Mouse (Mus musculus) intestine, embryonic 16.5 days (tissue): ENCODE data around the gene Col11a2. TPM values are rescaled to one million over a fixed set of nuclear protein-coding genes. Genes with fewer than 3 reads are reported as not detected.
"Not testable (repeated sequence)": the region's sequence is repeated elsewhere in the genome, so short reads cannot be mapped to it uniquely, and the experiment has no call there.

ENCODE experiments used
- ATAC-seq: fragments of 200-750 bp; cut with Nextera tagmentation; 2 replicates; pipeline ENCODE4 v1.8.0; 2017; ENCODE audit warnings: moderate TSS enrichment, moderate library complexity
- H3K27ac ChIP-seq: fragments of 300-500 bp; sonication (generic); 2 replicates; pipeline ENCODE4 v1.5.1; 2014; ENCODE audit warnings: mild to moderate bottlenecking, low read length
- H3K27me3 ChIP-seq: fragments of 300-500 bp; sonication (generic); replicated peaks from 2 replicates; pipeline ENCODE4 v1.6.1; 2014; ENCODE audit warnings: low read length, control low read depth, mixed read lengths; ENCODE audit not compliant: control insufficient read depth, insufficient read depth
- H3K36me3 ChIP-seq: fragments of 300-500 bp; sonication (generic); 2 replicates; pipeline ENCODE4 v1.6.1; 2014; ENCODE audit warnings: low read length, control low read depth; ENCODE audit not compliant: control insufficient read depth, insufficient read depth
- H3K4me1 ChIP-seq: fragments of 300-500 bp; sonication (generic); 2 replicates; pipeline ENCODE4 v1.6.1; 2014; ENCODE audit warnings: low read length, control low read depth, mixed read lengths; ENCODE audit not compliant: control insufficient read depth, insufficient read depth
- H3K4me2 ChIP-seq: fragments of 300-500 bp; sonication (generic); 2 replicates; pipeline ENCODE4 v1.6.1; 2014; ENCODE audit warnings: low read depth, low read length, control low read depth
- H3K4me3 ChIP-seq: fragments of 300-500 bp; sonication (generic); 2 replicates; pipeline ENCODE4 v1.5.1; 2014; ENCODE audit warnings: mild to moderate bottlenecking, low read length
- H3K9ac ChIP-seq: fragments of 300-500 bp; sonication (generic); 2 replicates; pipeline ENCODE4 v1.6.1; 2014; ENCODE audit warnings: low read depth, low read length
- H3K9me3 ChIP-seq: fragments of 300-500 bp; sonication (generic); 2 replicates; pipeline ENCODE4 v1.6.1; 2016; ENCODE audit warnings: low read length, control low read depth; ENCODE audit not compliant: control insufficient read depth
- WGBS: fragments of 180-500 bp; shearing (Covaris S2); extraction: QIAGEN DNeasy Blood & Tissue Kit; methylation state at CpG from one replicate; pipeline ENCODE4 v1.1.7; 2014; 5-methylcytosine and 5-hydroxymethylcytosine counted together
- polyA plus RNA-seq: library from polyadenylated mRNA; unstranded; fragments of >200 nt; fragmentation: Nextera tagmentation; extraction: Ambion mirVana; gene quantifications from 2 replicates; pipeline ENCODE4 v1.2.1, GENCODE M21; 2015

The Col11a2 gene
- polyA plus RNA-seq: 0.20 and 0.45 TPM in 2 replicates

DNA sequence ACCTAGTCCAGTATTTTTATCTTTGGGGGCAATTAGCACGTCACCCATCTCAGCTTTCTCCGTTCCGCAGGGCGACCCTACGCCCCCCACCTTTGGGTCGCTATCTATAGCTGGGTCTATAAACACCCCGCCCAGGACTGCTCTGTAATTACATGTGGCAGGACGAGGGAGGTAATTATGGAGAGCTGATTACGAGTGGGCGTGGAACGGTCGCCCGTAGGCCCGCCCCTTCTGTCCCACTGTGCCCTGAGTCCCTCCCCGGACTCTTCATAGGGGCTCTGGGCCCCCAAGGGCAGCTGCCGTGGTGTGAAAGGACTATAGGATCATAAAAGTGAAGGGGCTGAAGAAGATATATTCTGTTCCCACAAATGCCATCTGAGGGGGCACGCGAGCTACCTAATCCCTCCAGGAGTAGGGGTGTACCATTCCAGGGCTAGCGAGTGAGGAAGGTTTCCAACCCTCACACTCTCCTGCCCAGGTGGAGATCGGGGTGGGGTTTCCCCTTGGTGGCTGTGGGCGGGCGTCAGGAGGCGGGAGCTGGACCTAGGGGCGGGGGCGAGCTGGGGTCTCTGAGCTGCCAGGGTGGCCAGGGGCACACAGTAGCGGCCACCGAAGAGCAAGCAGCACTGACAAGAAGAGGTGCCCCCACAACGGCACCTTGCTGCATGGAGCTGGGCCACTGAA, at the start of gene Col11a2:
Gene Col11a2, plus strand, starts transcription at position 560 of the 684 bp plus-strand sequence.
- Histone ChIP-seq H3K9me3 (no peaks in the 10 kb centered on the region), H3K4me2 (peak within 1 kb of the TSS; percentile 45), H3K27me3 (0 out of 2 replicates have a peak, but pooled peaks cover 2% of the 10 kb centered on the region), H3K4me1 (peaks cover 19% of the 10 kb centered on the region), H3K4me3 (peak within 1 kb of the TSS; percentile 28), H3K36me3 (peaks cover 20% of the 10 kb centered on the region), H3K9ac (peak within 1 kb of the TSS; percentile 38; the same call in 1 of the 2 replicates), H3K27ac (no peak within 1 kb of the TSS)
- ATAC-seq: peak; percentile 63
- WGBS: 7% methylated on average over 28 of the region's 28 CpGs

- Histone ChIP-seq H3K27ac (no peak overlapping the region), H3K4me1 (no peaks in the 10 kb centered on the region), H3K9ac (no peak overlapping the region), H3K9me3 (no peaks in the 10 kb centered on the region), H3K4me3 (no peak overlapping the region), H3K27me3 (no peaks in the 10 kb centered on the region), H3K4me2 (no peak overlapping the region), H3K36me3 (no peaks in the 10 kb centered on the region)
- WGBS: 32% methylated on average over 10 of the region's 10 CpGs
- no peak for ATAC-seq
These were observed 47.2 kb upstream of the Col11a2 start for GRCm38 (mm10) chr17:33991788-33992664.

- Histone ChIP-seq H3K4me1 (no peaks in the 10 kb centered on the region), H3K4me3 (no peak overlapping the region), H3K27me3 (no peaks in the 10 kb centered on the region), H3K36me3 (no peaks in the 10 kb centered on the region), H3K9me3 (no peaks in the 10 kb centered on the region), H3K27ac (no peak overlapping the region), H3K9ac (no peak overlapping the region), H3K4me2 (no peak overlapping the region)
- no peak for ATAC-seq
- WGBS: 93% methylated on average over 8 of the region's 8 CpGs
These were observed 44.3 kb upstream of the Col11a2 start for GRCm38 (mm10) chr17:33994959-33995358.

DNA sequence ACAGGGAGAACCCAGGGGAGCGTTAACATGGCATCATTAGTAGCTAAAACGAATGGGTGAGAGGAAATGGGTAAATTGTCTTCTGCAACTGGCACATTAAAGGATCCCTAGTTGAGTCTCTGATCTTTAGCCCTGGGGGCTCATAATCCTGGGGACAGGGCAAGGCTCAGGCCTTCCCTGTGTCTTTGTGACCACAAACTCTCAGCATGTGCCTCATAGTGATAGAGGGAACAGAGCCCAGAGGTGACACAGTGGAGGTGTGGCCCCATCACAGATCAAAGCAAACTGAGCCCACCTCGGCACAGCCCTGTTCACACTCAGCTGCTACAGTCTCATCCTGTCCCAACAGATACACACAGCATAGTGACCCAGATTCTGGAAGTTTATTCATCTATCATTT, 43.6 kb upstream of the Col11a2 start:
- H3K9ac ChIP-seq: no peak overlapping the region
- H3K36me3 ChIP-seq: no peaks in the 10 kb centered on the region
- H3K4me3 ChIP-seq: no peak overlapping the region
- 0 out of 2 replicates have a peak, but pooled peaks cover 3% of the 10 kb centered on the region for H3K27me3 ChIP-seq
- H3K27ac ChIP-seq: no peak overlapping the region
- H3K4me2 ChIP-seq: no peak overlapping the region
- no peaks in the 10 kb centered on the region for H3K9me3 ChIP-seq
- no peaks in the 10 kb centered on the region for H3K4me1 ChIP-seq
- WGBS: 43% methylated on average over 3 of the region's 3 CpGs
- ATAC-seq: no peak

- not testable (repeated sequence) for ATAC-seq, H3K9me3 ChIP-seq, H3K27me3 ChIP-seq, H3K36me3 ChIP-seq, H3K4me1 ChIP-seq, H3K4me3 ChIP-seq, H3K4me2 ChIP-seq, H3K9ac ChIP-seq, H3K27ac ChIP-seq
- WGBS: 89% methylated on average over 2 of the region's 2 CpGs
These were observed 42.2 kb upstream of the Col11a2 start for GRCm38 (mm10) chr17:33997025-33997424.

- not testable (repeated sequence) for H3K4me3 ChIP-seq, H3K4me2 ChIP-seq, H3K4me1 ChIP-seq, H3K36me3 ChIP-seq, H3K9ac ChIP-seq, H3K27ac ChIP-seq, ATAC-seq, H3K27me3 ChIP-seq, H3K9me3 ChIP-seq
- WGBS: 45% methylated on average over 5 of the region's 5 CpGs
These were observed 40.5 kb upstream of the Col11a2 start for GRCm38 (mm10) chr17:33998697-33999096.

GRCm38 (mm10) chr17:33999341-34000149, 39.7 kb upstream of the Col11a2 start:
- peak overlapping the region; percentile 70 for H3K9ac ChIP-seq
- no peaks in the 10 kb centered on the region for H3K36me3 ChIP-seq
- peak overlapping the region; percentile 94 for H3K4me2 ChIP-seq
- H3K9me3 ChIP-seq: no peaks in the 10 kb centered on the region
- peak overlapping the region; percentile 11; the same call in 1 of the 2 replicates for H3K27ac ChIP-seq
- 0 out of 2 replicates have a peak, but pooled peaks cover 3% of the 10 kb centered on the region for H3K27me3 ChIP-seq
- peak overlapping the region; percentile 61 for H3K4me3 ChIP-seq
- H3K4me1 ChIP-seq: no peaks in the 10 kb centered on the region
- WGBS: 2% methylated on average over 87 of the region's 87 CpGs
- peak; percentile 57 for ATAC-seq

DNA sequence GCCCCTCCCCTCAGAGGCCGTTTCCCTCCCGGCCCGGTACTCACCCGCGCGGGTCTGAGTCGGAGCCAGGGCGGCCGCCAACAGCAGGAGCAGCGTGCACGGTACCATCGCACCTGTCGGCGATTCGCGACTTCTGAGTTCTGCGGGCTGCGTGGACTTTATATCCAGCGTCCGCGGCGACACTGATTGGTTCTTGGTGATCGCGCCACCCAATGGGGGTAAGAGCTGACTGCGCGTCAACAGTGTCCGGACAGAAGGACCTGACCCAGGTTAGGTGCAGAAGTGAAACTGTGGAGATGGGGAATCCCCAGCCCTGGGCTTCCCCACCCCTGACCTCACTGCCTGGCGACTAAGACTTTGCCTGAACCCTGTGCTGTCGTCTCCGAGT, 39.1 kb upstream of the Col11a2 start, which contains the start of gene H2-K1:
Gene H2-K1, minus strand, starts transcription at position 198 of the 388 bp plus-strand sequence.
- peak within 1 kb of the TSS; percentile 70 for H3K9ac ChIP-seq
- no peaks in the 10 kb centered on the region for H3K4me1 ChIP-seq
- WGBS: 0% methylated on average over 30 of the region's 30 CpGs
- H3K27me3 ChIP-seq: 0 out of 2 replicates have a peak, but pooled peaks cover 3% of the 10 kb centered on the region
- peak within 1 kb of the TSS; percentile 28 for H3K27ac ChIP-seq
- H3K9me3 ChIP-seq: no peaks in the 10 kb centered on the region
- no peaks in the 10 kb centered on the region for H3K36me3 ChIP-seq
- peak within 1 kb of the TSS; percentile 61 for H3K4me3 ChIP-seq
- ATAC-seq: peak; percentile 98
- peak within 1 kb of the TSS; percentile 94 for H3K4me2 ChIP-seq
